Mouse (Mus musculus) testis, adult 2 months (tissue): ENCODE data around the gene D5Ertd577e. TPM values are rescaled to one million over a fixed set of nuclear protein-coding genes. Genes with fewer than 3 reads are reported as not detected.
"Not testable (repeated sequence)": the region's sequence is repeated elsewhere in the genome, so short reads cannot be mapped to it uniquely, and the experiment has no call there.

ENCODE experiments used
- H3K27ac ChIP-seq: fragments of 200-500 bp; 2 replicates; pipeline ENCODE4 v1.5.1; 2012; ENCODE audit warnings: low read depth, low read length; ENCODE audit not compliant: control insufficient read depth, insufficient read depth
- H3K27me3 ChIP-seq: fragments of 200-500 bp; 2 replicates; pipeline ENCODE4 v1.6.1; 2012; ENCODE audit warnings: mild to moderate bottlenecking, low read length, moderate library complexity; ENCODE audit not compliant: control insufficient read depth, insufficient read depth
- H3K36me3 ChIP-seq: fragments of 200-500 bp; 2 replicates; pipeline ENCODE4 v1.6.1; 2012; ENCODE audit warnings: mild to moderate bottlenecking, low read length; ENCODE audit not compliant: control insufficient read depth, insufficient read depth
- H3K4me1 ChIP-seq: fragments of 200-500 bp; 2 replicates; pipeline ENCODE4 v1.6.1; 2012; ENCODE audit warnings: low read length; ENCODE audit not compliant: control insufficient read depth, insufficient read depth
- H3K4me3 ChIP-seq: fragments of 200-500 bp; 2 replicates; pipeline ENCODE4 v1.5.1; 2012; ENCODE audit warnings: low read depth, mild to moderate bottlenecking, low read length, moderate library complexity, mixed read lengths; ENCODE audit not compliant: control insufficient read depth
- polyA plus RNA-seq: library from polyadenylated mRNA; depleted of rRNA; stranded (reverse); fragments of >200 nt; gene quantifications from 2 replicates; pipeline ENCODE4 v1.2.3, GENCODE M21; 2012; rRNA removed

Gene D5Ertd577e
- not detected in 2 replicates for polyA plus RNA-seq

GRCm38 (mm10) chr5:95456506-95456905, at the start of gene D5Ertd577e:
Gene D5Ertd577e, plus strand, starts transcription at chr5:95456806.
- H3K27ac ChIP-seq, H3K27me3 ChIP-seq, H3K4me3 ChIP-seq, H3K36me3 ChIP-seq, H3K4me1 ChIP-seq: not testable (repeated sequence)

- not testable (repeated sequence) for H3K4me3 ChIP-seq, H3K27me3 ChIP-seq, H3K27ac ChIP-seq, H3K36me3 ChIP-seq, H3K4me1 ChIP-seq
Observed at GRCm38 (mm10) chr5:95510458-95510857, 53.9 kb downstream of the D5Ertd577e start, which contains the start of gene Gm3286. Gene Gm3286, plus strand, starts transcription at chr5:95510758.

Other genes starting within 250 kb of the D5Ertd577e start
- not detected in 2 replicates for gene Gm10424, start 184.0 kb upstream of the D5Ertd577e start, polyA plus RNA-seq
- gene Gm3259, start 150.9 kb upstream of the D5Ertd577e start, polyA plus RNA-seq = not detected in 2 replicates
- not detected in 2 replicates for gene Gm3286, start 54.0 kb downstream of the D5Ertd577e start, polyA plus RNA-seq
- gene Gm7971, start 138.1 kb downstream of the D5Ertd577e start, polyA plus RNA-seq = not detected in 2 replicates